Mouse (Mus musculus) ES-E14 (cell line): ENCODE measurements around the gene Pdcd2. TPM values are rescaled to one million over a fixed set of nuclear protein-coding genes. Genes with fewer than 3 reads are reported as not detected.
A peak's percentile ranks its signal among the peaks of the same experiment; 100 is the strongest.

ENCODE experiments used
- DNase-seq: peaks from one replicate; pipeline ENCODE4 v3.0.0-alpha.2; 2013; ENCODE audit warnings: low read depth, low spot score
- H3K27ac ChIP-seq: 2 replicates; pipeline ENCODE4 v1.5.1; 2012; ENCODE audit warnings: low read depth, mild to moderate bottlenecking, low read length, moderate library complexity, mixed read lengths; ENCODE audit not compliant: poor library complexity, insufficient read depth, severe bottlenecking
- H3K36me3 ChIP-seq: 2 replicates; pipeline ENCODE4 v1.6.1; 2012; ENCODE audit warnings: mild to moderate bottlenecking, low read length, moderate library complexity, mixed read lengths; ENCODE audit not compliant: control insufficient read depth, poor library complexity, insufficient read depth, severe bottlenecking
- H3K4me1 ChIP-seq, 2 experiments: fragments of 150-350 bp in 1 of 2; sonication (generic) in 1 of 2; 2 replicates each; pipeline ENCODE4 v1.6.1; 2012; ENCODE audit warnings: low read length in 2 of 2, mild to moderate bottlenecking in 1 of 2, mixed read lengths in 1 of 2; ENCODE audit not compliant: control insufficient read depth in 2 of 2, insufficient read depth in 2 of 2, poor library complexity in 1 of 2
- H3K4me3 ChIP-seq, 2 experiments: fragments of 150-350 bp in 1 of 2; sonication (generic) in 1 of 2; 2 replicates each; pipeline ENCODE4 v1.5.1; 2012; ENCODE audit warnings: low read length in 2 of 2, low read depth in 1 of 2, mild to moderate bottlenecking in 1 of 2, mixed read lengths in 1 of 2; ENCODE audit not compliant: insufficient read depth in 1 of 2, poor library complexity in 1 of 2, severe bottlenecking in 1 of 2
- H3K9ac ChIP-seq: 2 replicates; pipeline ENCODE4 v1.6.1; 2012; ENCODE audit warnings: low read depth, mild to moderate bottlenecking, low read length, mixed read lengths; ENCODE audit not compliant: poor library complexity, insufficient read depth, severe bottlenecking
- H3K9me3 ChIP-seq: fragments of 150-350 bp; sonication (generic); 2 replicates; pipeline ENCODE4 v1.6.1; 2012; ENCODE audit warnings: low read depth, mild to moderate bottlenecking, low read length; ENCODE audit not compliant: control insufficient read depth, insufficient read depth
- CHD2 ChIP-seq: IDR thresholded peaks from 2 replicates; pipeline ENCODE4 v1.6.1; 2014; ENCODE audit warnings: mild to moderate bottlenecking, low read depth, low read length, inconsistent platforms
- HCFC1 ChIP-seq: IDR thresholded peaks from 2 replicates; pipeline ENCODE4 v1.6.1; 2012; ENCODE audit warnings: low read length, inconsistent platforms, borderline replicate concordance; ENCODE audit not compliant: insufficient read depth
- MAFK ChIP-seq: IDR thresholded peaks from 2 replicates; pipeline ENCODE4 v1.6.1; 2014; ENCODE audit warnings: mild to moderate bottlenecking, low read depth, low read length, inconsistent platforms; ENCODE audit not compliant: insufficient read depth
- ZC3H11A ChIP-seq: IDR thresholded peaks from 2 replicates; pipeline ENCODE4 v1.6.1; 2012; ENCODE audit warnings: low read depth, mild to moderate bottlenecking, inconsistent platforms, low read length, borderline replicate concordance
- ZNF384 ChIP-seq: IDR thresholded peaks from 2 replicates; pipeline ENCODE4 v1.6.1; 2012; ENCODE audit warnings: low read depth, low read length, inconsistent platforms
- in situ Hi-C, 2 experiments: fragments of 600-800 bp; cut with MboI; formaldehyde crosslinking; loops; one replicate each; pipeline ENCODE4 v1.15.1; 2025; ENCODE audit warnings: low sequenced_read_pairs in 2 of 2, inconsistent platforms in 1 of 2; ENCODE audit not compliant: unreplicated experiment in 2 of 2
- total RNA-seq: library from RNA; depleted of rRNA; stranded (reverse); fragments of 300-350 nt; gene quantifications from 2 replicates; pipeline ENCODE4 v1.2.3, GENCODE M21; 2012

Pdcd2 gene
- total RNA-seq, 1 experiment, result 82.7 TPM

DNA sequence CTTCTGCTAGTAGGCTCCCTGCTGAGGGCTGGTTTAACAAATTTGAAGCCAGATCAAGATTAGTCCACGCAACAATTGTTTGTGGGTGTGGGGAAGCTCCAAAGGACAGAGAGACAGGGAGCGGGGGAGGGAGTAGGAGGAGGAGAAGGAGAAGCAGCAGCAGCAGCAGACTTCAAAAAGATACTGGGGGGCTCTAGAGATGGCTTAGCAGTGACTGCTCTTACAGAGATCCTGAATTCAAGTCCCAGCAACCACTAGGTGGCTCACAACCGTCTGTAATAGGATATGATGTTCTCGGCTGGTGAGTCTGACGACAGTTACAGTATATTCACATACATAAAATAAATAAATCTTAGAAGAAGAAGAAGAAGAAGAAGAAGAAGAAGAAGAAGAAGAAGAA is 3.0 kb upstream of the Pdcd2 start:
- Histone ChIP-seq H3K4me1 (0 out of 4 replicates have a peak, but pooled peaks cover 0 to 3% of the 10 kb centered on the region in 2 experiments), H3K27ac (no peak overlapping the region), H3K4me3 (no peak overlapping the region), H3K9ac (no peak overlapping the region), H3K9me3 (no peaks in the 10 kb centered on the region), H3K36me3 (peaks cover 2% of the 10 kb centered on the region; the same call in 1 of the 2 replicates)
- in situ Hi-C loops, result no loop called here
- DNase-seq, result peak; percentile 35
- TF ChIP-seq MAFK, result no peak
- no peak for TF ChIP-seq HCFC1
- no peak for TF ChIP-seq ZC3H11A
- TF ChIP-seq CHD2, result no peak
- TF ChIP-seq ZNF384, result no peak

DNA sequence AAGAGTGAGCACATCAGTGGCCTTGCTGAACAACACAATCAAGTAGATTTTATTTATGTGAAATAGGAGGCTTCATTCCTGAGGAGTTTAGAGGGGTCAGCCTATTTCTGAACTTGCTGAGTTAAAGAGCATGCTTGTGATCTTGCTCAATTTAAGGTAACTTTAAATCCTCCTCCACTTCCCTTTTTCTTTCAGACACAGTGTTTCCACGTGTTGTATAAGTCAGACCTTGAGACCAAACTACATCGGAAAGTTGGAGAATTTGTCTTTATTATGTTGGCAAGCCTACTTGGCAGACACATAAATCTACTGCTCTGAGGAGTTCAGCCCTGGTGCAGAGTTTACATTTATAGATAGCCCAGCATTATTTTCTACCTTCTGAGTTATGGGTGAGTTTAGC is 1.8 kb upstream of the Pdcd2 start:
- H3K4me3 ChIP-seq, result no peak overlapping the region
- H3K9me3 ChIP-seq, result no peaks in the 10 kb centered on the region
- no peak overlapping the region for H3K9ac ChIP-seq
- in situ Hi-C loops, result no loop called here
- TF ChIP-seq ZNF384, result no peak
- TF ChIP-seq ZC3H11A, result no peak
- TF ChIP-seq HCFC1, result no peak
- TF ChIP-seq MAFK, result no peak
- TF ChIP-seq CHD2, result no peak
- H3K4me1 ChIP-seq, result 0 out of 4 replicates have a peak, but pooled peaks cover 0 to 3% of the 10 kb centered on the region in 2 experiments
- H3K27ac ChIP-seq, result no peak overlapping the region
- no peak for DNase-seq
- H3K36me3 ChIP-seq, result peaks cover 5% of the 10 kb centered on the region

DNA sequence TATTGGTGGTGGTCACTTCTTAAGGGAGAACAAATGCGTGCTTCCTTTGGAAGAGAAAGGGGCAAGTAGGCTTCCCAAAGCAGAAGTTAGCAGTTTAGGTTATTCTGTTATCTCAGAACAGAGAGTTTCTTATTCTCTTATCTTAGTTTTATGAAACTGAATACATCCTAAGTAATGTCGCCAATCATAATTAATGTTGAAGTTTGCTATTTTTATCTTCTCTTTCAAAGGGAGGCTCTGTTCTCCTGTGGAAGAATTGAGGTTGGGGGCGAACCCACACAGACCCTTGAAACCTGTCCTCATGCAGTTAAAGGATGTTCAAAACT is 673 bp upstream of the Pdcd2 start:
- no peak for TF ChIP-seq ZNF384
- no peak for TF ChIP-seq CHD2
- TF ChIP-seq HCFC1, result no peak
- TF ChIP-seq MAFK, result no peak
- no peak for TF ChIP-seq ZC3H11A
- in situ Hi-C loops, result no loop called here
- Histone ChIP-seq H3K27ac (no peak overlapping the region), H3K9me3 (no peaks in the 10 kb centered on the region), H3K4me3 (peak overlapping the region in 1 of 2 experiments; percentile 69; a peak in 3 of 4 replicates), H3K9ac (no peak overlapping the region), H3K4me1 (0 out of 4 replicates have a peak, but pooled peaks cover 0 to 3% of the 10 kb centered on the region in 2 experiments), H3K36me3 (peaks cover 6% of the 10 kb centered on the region)
- DNase-seq, result no peak

DNA sequence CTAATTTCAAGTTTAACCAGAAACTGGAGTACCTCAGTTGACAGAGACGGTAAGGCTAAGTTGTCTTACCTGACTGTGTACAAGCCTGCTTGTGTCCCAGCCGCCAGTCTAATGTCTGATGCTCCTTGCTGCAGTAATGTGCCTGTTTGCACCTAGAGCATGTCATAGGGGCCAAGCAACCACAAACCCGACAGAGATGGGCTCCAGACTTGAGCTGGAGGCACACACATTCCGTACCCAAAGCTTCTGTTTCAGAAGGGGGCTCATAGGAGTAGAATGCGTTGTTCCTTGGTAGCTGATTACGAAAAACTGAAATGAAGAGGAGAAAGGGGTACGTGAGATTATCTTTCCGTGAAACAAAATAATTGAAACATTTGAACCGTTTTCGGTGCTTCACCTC is 797 bp downstream of the Pdcd2 start:
- Histone ChIP-seq H3K27ac (no peak overlapping the region), H3K4me3 (peak overlapping the region; percentile 69 to 88), H3K9me3 (no peaks in the 10 kb centered on the region), H3K36me3 (peaks cover 13% of the 10 kb centered on the region), H3K9ac (peak overlapping the region; percentile 91), H3K4me1 (0 out of 4 replicates have a peak, but pooled peaks cover 0 to under 1% of the 10 kb centered on the region in 2 experiments)
- in situ Hi-C loops, result no loop called here
- no peak for TF ChIP-seq MAFK
- TF ChIP-seq ZNF384, result no peak
- no peak for TF ChIP-seq ZC3H11A
- no peak for TF ChIP-seq CHD2
- no peak for TF ChIP-seq HCFC1
- no peak for DNase-seq

DNA sequence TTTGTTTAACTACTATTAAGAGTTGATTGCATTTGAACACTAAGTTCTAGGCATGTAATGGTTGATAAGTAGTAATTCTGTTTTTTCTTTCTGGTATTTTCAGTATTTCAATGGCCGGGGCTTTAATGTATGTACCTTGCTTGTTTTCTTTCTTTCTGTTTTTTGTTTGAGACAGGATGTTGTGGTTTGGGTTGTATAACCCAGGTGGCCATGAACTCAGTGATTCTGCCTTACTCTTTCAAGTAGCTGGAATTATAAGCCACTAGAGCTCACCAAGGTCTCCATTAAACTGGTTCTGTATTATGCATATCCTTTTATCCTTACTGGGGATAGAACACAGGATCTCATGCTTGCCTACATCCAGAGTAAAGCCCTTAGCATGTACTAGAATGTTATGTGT is 8.3 kb downstream of the Pdcd2 start:
- Histone ChIP-seq H3K4me3 (no peak overlapping the region), H3K9ac (no peak overlapping the region), H3K36me3 (peaks cover 32% of the 10 kb centered on the region), H3K9me3 (no peaks in the 10 kb centered on the region), H3K4me1 (no peaks in the 10 kb centered on the region), H3K27ac (no peak overlapping the region)
- DNase-seq, result no peak
- no peak for TF ChIP-seq ZC3H11A
- TF ChIP-seq CHD2, result no peak
- TF ChIP-seq ZNF384, result no peak
- TF ChIP-seq HCFC1, result no peak
- TF ChIP-seq MAFK, result no peak
- in situ Hi-C loops, result no loop called here
